23 mouse cellular contexts compared by ENCODE assay signal in genomic region chr1:12519601-12520000, GRCm38 (mm10).
"Had no signal": no experiment of that assay in that cellular context is flagged by ENCODE, and none has a peak within 500 bp of the region (broad histone marks: within the 10 kb centered on the region; RNA-seq: fewer than 3 reads in every experiment).

No protein-coding gene starts in this region.

- ATAC-seq: liver, postnatal 0 days; lung, postnatal 0 days; midbrain, embryonic 16.5 days had no signal

- H3K27ac ChIP-seq: lung, embryonic 15.5 days; macrophage; midbrain, embryonic 10.5 days; midbrain, embryonic 12.5 days; neural tube, embryonic 13.5 days; neural tube, embryonic 15.5 days had no signal

- H3K4me1 ChIP-seq: lung, embryonic 15.5 days; megakaryocyte, embryonic 14.5 days; midbrain, embryonic 10.5 days; midbrain, embryonic 12.5 days; neural tube, embryonic 13.5 days; neural tube, embryonic 15.5 days had no signal

- H3K4me3 ChIP-seq: lung, embryonic 15.5 days; megakaryocyte, embryonic 14.5 days; midbrain, embryonic 10.5 days; midbrain, embryonic 12.5 days; myocyte; neural tube, embryonic 13.5 days; neural tube, embryonic 15.5 days had no signal

- H3K4me2 ChIP-seq: lung, embryonic 15.5 days; midbrain, embryonic 12.5 days; neural tube, embryonic 13.5 days; neural tube, embryonic 15.5 days had no signal

- H3K9ac ChIP-seq: liver, postnatal 0 days; lung, embryonic 15.5 days; midbrain, embryonic 12.5 days; neural tube, embryonic 13.5 days; neural tube, embryonic 15.5 days had no signal

- DNase-seq: liver, postnatal 0 days; lung, adult 2 months; lung, postnatal 14 days; lung, postnatal 36 days; midbrain, embryonic 14.5 days; retina, postnatal 1 day; right cerebral cortex, adult 18-20 months; right cerebral cortex, postnatal 25 days; right cerebral cortex, postnatal 4 days; spleen, adult 18-20 months; thymus, adult 2 months; thymus, postnatal 25 days; thymus, postnatal 4 days had no signal

- H3K27me3 ChIP-seq: lung, embryonic 15.5 days; megakaryocyte, embryonic 14.5 days; midbrain, embryonic 12.5 days; neural tube, embryonic 13.5 days; neural tube, embryonic 15.5 days had no signal

- H3K9me3 ChIP-seq: lung, embryonic 15.5 days; midbrain, embryonic 10.5 days; midbrain, embryonic 12.5 days; neural tube, embryonic 13.5 days; neural tube, embryonic 15.5 days had no signal

- H3K36me3 ChIP-seq: lung, embryonic 15.5 days; midbrain, embryonic 10.5 days; midbrain, embryonic 12.5 days; neural tube, embryonic 13.5 days; neural tube, embryonic 15.5 days had no signal
